Mouse (Mus musculus): Measurements from ENCODE around the gene Ddn.

DNA sequence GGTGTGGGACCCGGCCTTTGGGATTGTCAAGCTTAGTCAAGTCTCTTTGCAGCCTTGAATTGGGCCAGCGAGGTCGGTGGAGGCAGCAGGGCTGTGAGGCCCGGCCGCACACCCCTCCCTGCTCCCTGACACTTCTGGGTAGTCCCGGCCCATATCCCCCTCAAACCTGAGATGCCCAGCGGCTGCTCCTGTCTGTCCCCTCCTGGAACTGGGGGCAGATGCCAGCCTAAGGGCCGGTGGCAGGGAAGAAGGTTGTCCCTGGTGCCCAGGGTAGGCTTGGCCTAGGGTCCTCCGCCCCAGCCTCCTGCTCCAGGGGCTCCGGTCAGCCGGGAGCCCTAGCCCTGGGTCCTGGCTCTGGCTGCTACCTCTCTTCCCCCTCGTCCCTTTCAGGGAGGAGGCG, 24.8 kb upstream of the Ddn start:
- TF ChIP-seq CTCF (IDR thresholded peaks at IDR 0.05; ENCODE audit: low read depth) (no peak), EP300 (IDR thresholded peaks at IDR 0.05; ENCODE audit: low read depth) (no peak)

Data from liver, postnatal 0 days (tissue).